Mouse (Mus musculus) spleen, postnatal 10 days (tissue): ENCODE data around the gene Ctnnd2.
A peak's percentile ranks its signal among the peaks of the same experiment; 100 is the strongest.
"Not testable (repeated sequence)": the region's sequence is repeated elsewhere in the genome, so short reads cannot be mapped to it uniquely, and the experiment has no call there.

Source experiments
- DNase-seq, 2 experiments: peaks; one replicate each; pipeline ENCODE4 v3.0.0; 2021 to 2022; ENCODE audit warnings: low spot score in 2 of 2

Gene Ctnnd2

DNA sequence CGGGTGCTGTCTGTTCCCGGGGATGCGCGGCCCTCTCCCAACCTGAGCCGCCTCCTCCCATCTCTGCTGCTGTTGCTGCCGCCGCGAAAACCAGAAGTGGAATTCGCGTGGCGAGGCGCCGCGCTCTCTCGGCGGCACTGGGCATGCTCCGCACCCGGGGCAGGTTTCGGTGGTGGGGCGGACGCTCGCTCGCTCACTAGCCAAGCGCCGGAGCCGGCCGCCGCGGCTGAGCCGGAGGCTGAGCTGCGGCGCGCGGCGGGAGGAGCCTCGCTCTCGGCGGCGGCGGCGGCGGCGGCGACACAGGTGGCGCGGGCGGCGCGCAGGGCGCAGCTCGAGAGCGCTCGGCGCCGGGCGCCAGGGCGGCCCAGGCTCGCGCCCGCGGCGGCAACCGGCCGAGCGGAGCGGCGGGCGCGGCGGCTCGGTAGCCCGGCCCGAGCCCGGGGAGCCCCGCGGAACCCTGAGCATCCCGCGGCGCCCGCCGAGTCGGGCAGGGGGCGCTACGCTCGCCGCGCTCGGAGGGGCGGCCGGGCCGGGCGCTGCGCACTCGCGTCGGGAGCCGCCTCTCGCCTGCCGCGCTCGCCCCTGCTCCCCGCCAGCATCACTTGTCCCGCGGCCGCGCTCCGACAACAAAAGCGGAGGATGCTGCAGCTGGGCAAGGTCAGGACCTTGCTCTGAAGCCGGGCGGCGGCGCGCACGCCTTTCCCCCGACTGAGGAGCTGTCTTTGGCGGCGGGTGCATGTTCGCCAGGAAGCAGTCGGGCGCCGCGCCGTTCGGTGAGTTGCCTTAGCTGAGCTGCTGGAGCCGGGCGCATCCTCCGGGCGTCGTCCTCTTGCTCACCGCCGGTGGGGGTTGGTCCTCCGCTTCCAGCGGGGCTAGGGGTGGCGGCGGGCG is at the start of gene Ctnnd2:
TSS of gene Ctnnd2 (plus strand) at position 203 of the 891 bp plus-strand sequence.
- DNase-seq, result peak in 1 of 2 experiments; percentile 13

DNA sequence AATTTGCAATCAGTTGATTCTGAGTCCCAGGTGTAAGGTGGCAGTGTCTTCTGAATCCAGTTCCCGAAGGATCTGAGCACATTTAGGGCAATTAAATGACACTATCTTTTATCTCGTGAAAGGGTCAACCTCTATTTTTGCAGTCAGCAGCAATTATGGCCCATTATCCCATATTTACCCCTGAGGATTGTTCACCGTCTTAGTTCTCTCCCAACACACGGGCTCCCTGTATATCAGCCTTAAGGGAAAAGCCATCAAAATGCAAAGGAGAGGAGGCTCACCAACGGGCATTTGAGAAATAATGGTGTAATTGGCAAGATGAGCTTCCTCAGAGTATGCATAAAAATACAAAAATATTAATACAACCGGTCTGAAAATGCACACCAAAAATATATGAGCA is 41.7 kb upstream of the Ctnnd2 start:
- no peak for DNase-seq

DNA sequence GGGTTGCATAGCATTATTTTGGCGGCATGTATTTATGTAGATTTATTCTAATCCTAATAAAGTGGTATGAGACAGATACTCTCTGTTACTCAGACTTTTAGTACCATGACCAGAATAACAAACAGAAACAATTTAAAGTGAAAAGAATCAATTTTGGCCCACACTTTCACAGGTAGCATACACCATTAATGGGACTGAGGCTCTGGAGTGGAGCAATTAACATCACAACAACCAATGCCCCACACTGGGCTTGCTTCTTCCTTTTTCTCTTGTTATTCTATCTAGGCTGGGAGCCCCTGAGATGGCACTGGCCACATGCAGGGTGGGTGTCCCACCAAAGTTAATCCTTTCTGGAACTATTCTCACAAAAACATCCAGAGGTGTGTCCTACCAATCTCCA is 32.8 kb upstream of the Ctnnd2 start:
- DNase-seq, result not testable (repeated sequence)

DNA sequence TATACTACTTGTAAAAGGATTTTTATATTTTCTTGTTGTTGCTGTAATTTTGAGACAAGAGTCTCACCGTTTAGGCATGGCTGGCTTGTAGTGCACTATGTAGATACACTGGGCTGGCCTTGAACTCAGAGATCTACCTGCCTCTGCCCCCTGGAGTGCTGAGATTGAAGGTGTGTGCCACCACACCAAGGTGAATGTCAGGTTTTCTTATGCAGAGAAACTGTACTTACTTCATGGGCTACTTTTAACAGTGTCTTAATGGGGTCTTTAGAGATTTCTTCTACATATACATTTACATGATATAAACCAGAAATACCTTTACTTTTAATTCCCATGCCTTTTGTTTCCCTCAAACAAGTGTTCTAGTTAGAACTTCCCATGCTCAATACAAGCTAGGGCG is 27.0 kb upstream of the Ctnnd2 start:
- no peak for DNase-seq

DNA sequence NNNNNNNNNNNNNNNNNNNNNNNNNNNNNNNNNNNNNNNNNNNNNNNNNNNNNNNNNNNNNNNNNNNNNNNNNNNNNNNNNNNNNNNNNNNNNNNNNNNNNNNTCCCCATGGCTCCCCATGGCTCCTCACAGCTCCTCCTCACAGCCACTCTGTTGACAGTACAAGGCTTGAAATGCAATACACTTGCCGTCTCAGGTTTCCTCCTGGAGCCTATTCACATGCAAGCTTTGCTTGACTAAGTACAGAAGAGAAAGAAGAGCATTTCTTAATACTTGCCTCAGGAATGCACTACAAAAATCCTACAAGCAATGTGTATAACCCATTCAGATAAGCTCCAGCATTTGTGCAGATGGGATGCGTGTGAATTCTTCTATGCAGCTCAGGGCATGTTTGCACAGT is 20.2 kb upstream of the Ctnnd2 start:
- no peak for DNase-seq

DNA sequence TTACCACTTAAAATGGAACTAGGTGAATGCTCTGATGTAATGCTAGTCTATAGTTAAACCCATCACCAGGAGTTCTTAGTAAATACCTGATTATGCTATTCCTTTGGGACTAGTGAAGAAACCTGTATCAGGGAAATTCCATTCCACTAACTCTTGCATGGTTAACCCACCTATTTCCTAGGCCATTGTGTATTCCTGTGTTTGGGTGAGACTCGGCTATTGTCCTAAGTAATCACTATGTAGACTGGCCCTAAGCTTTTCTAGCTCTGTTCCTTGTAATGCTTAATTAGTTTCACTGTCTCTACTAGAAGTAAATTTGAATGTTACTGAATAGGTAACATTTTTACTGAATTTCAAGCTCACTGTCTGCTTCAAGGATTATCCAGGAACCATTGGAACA is 14.4 kb upstream of the Ctnnd2 start:
- no peak for DNase-seq

DNA sequence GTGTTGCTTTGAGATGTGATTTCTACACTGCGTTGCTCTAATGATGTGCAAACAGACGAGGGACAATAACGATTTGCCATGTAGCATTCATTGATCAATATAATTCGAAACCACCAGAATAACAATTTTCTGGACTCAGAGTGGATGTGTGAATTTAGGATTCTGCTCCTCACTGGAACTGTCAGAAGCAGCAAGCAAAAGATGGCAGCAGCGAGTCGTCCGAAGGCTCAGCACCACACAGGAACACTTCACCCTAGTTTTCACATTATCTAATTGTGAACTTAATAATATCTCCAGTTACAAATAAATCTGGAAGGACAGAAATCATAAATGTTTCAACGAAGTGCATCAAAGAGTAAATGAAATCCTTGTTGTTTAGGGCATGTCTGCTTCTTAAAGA is 2.4 kb upstream of the Ctnnd2 start:
- no peak for DNase-seq

DNA sequence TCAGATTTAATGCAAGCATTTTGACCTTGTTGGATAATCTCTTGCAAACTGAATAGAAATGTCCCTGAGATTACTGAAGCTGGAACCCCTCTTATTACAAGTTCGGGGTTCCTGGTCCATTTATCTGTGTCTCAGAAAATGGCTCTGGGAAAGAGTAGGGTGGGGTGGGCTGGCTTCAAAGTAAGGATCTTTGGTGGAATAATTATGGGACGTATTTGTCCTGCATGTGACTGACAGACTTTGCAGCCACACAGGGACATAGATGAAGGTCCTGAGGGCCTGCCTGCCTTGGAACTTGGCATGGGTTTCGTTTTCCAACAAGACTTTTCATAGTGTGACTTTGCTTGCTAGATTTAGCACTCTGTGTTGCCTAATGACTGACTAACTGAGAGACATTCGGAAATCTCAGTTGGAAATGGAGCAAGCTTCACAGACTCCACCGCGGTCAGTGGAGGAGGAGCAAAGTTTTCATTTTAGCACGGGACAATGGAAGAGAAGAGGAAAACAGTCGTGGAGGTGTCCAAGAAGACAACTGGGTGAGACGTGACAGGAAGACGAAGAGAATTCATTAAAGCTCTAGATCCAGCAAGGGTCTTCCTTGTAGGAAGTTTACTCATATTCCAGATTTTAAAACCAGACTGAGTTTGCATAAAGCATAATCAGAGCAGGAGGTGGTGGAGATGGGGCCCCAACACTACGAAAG is 749 bp upstream of the Ctnnd2 start:
- no peak for DNase-seq

DNA sequence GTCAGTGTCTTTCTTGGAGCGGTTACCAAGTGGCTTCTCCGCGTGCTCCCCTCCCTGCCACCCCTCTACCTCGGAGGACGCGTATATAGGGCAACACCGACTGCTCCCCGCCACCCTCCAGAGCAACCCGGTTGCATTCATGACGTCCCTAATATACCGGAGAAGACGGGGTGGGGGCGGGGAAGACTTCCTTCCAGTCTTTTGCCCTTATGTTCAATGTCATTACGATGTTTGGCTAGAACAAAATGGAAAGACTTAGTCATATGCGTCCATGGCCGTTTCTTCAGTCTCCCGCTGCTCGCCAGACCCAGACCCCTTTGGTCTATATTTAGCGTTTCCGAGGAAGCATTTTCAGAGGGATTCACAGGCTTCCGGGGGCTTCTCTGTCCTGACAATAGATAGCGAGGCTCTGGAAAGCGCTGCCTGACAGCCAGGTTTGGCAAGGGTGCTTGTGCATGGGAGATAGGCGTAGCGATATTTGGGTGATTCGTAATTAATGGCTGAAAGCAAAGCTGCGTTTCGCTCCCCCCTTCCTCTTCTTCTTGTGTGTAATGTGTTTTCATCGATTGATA is 1.1 kb downstream of the Ctnnd2 start:
- no peak for DNase-seq

DNA sequence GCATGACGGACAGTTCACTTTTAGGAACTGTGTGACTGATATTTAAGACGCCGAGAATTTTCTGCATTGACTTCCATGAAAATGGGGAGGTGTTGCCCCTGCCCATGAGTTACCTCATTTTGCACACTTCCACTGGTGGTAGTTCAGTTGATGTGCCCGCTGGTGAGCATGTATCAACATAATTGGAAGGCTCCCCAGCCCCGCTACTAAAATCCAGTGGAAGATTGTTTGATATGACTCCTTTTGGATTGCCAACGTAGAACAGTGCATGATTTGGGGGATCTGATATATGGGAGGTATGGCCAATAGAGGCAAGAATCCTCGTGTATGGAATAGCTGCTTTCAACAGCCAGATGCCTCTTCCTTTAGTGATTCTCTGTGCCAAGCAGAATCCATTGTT is 1.9 kb downstream of the Ctnnd2 start:
- DNase-seq, result no peak

DNA sequence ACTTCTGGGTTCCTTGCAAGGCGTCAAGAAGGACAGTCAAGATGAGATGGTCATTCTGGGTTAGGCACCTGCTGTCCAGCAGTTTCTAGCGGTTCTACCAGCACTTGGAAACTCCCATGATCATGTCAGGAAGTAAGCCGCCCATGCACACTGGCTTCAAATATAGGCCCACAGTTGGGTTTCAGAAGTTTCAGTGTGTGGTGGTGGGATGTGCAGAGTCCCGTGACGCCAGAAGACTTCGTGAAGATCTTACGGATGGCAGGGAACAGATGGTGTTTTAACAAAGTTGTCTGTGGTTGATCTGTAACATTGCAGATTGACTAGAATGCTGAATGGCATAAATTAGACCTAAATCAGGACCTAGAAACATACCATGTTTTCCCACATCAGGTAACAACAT is 11.6 kb downstream of the Ctnnd2 start:
- DNase-seq, result no peak

DNA sequence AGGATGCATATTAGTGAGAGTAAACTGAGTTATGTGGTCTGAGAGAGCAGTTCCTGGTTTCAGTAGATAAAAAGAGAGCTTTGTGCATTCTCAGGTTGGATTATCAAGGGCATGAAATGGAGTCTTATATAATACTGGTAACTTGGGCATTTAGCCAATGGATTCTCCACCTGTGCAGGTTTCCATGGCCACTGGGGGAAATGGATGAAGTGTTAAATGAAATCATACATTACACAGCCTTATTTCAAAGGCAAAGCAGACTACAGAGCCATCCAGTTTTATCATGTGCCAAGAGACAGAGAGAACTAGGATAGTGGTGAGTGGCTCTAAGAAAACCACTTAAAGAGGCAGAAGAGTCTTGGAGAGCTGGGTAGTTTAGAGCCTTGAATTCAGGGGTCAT is 18.5 kb downstream of the Ctnnd2 start:
- DNase-seq, result no peak

DNA sequence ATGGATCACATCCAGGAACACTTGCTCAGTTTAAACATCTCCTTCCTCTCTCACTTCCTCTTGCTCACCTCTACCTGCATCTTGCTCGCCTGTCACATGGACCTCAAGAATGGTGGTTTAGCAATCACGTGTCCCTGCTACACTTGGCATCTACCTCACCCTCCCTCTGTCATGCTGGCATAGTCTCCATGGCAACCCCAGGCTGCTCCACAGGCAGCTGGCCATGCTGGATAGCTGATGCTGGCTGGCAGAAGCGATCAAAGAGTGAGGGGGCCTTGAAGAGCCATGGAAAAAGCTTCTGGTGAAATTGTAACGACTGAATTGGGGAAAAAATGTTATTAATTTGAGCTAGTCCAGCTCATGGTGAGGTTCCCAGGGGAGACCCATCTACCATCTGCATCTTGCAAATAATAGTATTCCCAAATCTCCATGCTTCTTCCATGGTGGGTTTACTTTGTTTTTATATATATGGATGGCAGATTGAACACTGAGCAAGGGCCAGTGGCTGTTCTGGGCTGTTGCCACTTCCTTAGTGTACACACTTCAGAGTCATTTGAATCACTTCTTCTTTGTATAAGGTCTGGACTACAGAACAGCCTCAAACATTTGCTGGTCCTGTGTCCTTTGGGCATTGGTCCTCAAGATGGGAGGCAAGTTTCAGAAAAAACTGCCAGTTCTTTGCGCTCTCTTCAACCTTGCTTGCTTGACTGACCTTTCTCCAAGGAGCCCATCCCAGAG is 19.7 kb downstream of the Ctnnd2 start:
- no peak for DNase-seq

DNA sequence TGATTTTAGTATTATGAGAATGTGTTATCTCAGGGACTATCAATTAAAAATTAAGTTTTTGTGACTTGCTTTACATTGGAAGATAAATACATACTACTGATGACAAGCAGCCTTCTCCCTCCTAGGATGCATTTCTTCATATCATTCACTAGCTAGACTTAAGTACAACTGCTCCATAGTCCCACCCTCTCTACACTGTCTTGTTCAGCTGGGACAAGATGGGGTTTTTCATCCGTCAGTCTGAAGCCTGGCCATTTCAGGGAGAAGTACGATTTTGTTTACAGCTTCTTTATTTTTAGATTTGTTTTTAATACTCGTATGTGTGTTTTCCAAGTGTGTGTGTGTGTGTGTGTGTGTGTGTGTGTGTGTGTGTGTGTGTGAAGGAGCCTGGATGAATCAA is 26.0 kb downstream of the Ctnnd2 start:
- DNase-seq, result no peak

DNA sequence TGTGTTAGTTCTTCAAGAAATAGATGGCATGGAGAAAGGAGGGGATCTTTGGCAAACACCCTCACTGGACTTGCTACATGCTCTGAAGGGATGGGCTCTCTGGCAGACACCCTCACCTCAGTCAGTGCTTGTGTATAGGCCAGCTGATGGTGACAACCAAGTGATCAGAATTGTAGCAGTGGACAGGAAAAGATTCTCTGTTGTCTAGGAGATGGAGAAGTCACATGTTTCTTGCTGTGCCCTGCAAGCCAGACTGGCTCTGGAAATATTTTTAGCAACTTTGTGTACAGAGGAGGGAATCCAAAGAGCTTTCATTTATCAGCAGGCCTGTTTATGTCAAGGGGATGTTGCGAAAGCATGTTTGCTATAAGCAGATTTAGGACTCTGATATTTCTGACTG is 27.4 kb downstream of the Ctnnd2 start:
- DNase-seq, result no peak

DNA sequence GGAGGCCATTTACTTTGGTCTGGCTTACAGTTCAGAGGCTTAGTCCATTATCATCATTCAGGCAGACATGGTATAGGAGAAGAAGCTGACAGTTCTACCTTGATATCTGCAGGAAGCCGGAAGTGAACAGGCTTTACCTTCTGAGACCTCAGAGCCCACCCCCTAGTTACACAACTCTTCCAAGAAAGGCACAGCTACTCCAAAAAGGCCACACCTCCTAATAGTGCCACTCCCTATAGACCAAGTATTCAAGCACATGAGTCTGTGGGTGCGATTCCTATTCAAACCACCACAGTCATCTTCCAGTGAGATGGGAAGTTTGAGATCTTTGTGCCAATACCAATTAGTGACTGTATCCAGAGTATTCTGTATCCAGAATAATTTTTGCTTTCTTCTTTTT is 28.8 kb downstream of the Ctnnd2 start:
- no peak for DNase-seq

DNA sequence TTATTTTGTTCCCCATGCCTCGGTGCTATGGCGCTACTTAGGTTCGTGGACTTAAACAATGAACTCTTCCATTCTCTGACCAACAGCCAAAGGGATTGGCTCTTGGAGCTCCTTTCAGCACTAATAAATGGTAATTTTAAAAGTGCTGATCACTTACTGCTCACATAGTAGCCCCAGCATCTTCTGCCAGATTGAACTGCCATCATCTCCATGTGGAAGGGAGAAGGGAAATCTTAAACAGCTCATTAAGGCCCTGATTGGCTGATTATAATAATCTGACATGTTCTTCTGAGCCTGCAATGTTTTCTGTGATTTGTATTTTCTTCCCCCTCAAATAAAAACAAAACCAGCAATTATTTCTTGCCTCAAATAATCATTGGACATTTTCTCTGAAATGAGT is 29.2 kb downstream of the Ctnnd2 start:
- DNase-seq, result no peak

DNA sequence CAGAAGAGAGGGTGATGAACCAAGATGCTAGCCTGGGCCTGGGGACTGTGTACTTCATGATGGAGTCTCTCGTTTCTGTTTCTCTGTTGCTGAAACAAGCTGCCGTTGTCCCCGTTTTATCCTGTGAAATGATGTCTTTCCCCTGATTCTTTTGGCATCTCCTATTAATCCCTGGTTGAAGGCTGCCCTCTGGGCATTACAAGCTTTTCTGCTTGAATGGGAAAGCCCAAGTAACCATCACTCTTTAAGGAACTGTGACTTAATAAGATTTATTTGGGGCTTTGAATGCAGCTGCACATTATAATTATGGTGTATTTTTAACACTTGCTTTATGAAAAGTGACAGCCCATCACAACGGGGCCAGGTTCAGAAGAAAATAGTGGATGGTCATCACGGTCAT is 40.4 kb downstream of the Ctnnd2 start:
- no peak for DNase-seq

DNA sequence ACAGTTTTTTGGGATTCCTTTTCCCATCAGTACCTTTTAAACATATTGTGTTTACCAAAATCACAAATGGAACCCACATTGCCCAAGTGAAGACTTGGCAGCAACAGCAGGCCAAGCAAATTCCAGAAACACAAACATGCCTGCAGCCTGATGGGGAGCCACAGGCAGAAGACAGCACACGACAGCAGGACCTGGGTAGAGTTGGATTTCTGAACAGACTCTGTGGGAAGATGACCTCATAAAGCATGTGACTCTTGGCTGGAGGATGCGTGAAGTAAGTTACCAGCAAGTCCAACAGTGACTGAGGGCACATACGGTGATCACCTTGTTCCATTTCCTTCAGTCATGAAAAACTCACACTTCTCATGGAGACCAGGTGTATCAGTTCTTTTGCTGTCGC is 43.5 kb downstream of the Ctnnd2 start:
- no peak for DNase-seq

DNA sequence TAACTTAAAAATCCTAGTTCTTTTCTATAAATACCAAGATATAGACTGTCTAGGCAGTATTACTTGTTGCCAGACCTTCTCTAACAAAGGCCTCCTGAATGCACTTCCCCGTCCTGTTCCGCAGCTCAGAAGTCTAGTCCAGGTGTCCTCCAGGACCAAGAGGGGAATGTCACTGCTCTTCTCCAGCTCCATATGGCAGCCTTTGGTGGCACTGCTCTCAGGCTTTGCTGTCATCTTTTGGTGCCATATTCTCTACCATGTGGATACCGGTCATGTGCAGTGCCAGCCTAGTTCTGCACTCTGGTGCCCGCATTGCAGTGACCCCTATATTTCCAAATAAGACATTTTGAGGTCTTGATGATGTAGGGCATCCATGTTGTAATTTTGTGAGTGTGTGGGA is 56.7 kb downstream of the Ctnnd2 start:
- DNase-seq, result no peak

DNA sequence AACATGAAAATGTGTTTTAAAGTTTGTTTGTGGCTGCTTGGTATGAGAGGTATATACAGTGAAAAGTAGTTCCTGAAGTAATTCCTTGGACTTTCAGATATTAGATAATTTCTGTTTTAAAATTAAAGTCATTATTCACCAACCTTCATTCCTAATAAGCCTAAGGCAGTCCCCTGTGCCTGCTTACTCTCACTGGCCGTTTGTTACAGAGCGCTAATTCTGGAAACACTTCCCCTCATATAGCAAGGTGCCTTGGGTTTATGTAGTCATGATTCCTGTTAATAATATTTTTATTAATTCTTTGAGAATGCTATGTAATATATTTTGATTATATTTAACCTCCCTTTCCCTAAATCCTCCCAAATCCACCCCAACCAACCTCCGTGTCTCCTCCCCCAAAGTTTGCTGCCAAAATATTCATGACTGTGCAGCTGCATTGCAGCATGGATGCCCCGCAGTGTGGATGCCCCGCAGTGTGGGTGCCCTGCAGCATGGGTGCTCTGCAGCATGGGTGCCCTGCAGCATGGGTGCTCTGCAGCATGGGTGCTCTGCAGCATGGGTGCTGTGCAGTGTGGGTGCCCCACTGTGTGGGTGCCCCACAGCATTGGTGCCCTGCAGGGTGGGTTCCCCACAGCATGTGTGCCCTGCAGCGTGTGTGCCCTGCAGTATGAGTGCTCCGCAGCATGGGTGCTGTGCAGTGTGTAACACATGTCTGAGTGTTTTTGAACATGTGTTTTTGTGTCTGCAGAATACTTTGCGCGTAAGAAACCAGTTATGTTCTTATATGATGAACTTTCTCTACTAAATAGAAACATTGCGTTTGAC is 63.0 kb downstream of the Ctnnd2 start:
- DNase-seq, result no peak
